Mouse (Mus musculus): Measurements from ENCODE around the gene Cep112. TPM values are rescaled to one million over a fixed set of nuclear protein-coding genes. Genes with fewer than 3 reads are reported as not detected.

The Cep112 gene
- polyA plus RNA-seq, 2 experiments from 2014 or later = 0.17 to 0.33 TPM

GRCm38 (mm10) chr11:108606836-108607235, 181.8 kb downstream of the Cep112 start:
- no peak for ATAC-seq

- ATAC-seq = no peak
Measured at GRCm38 (mm10) chr11:108620628-108621433, 195.8 kb downstream of the Cep112 start.

GRCm38 (mm10) chr11:108621434-108621901, 196.5 kb downstream of the Cep112 start:
- ATAC-seq = no peak

- ATAC-seq = no peak
Measured at GRCm38 (mm10) chr11:108625546-108626232, 200.7 kb downstream of the Cep112 start.

GRCm38 (mm10) chr11:108637780-108638179, 212.8 kb downstream of the Cep112 start:
- no peak for ATAC-seq

- ATAC-seq = no peak
Measured at GRCm38 (mm10) chr11:108655574-108655973, 230.6 kb downstream of the Cep112 start.

- no peak for ATAC-seq
Measured at GRCm38 (mm10) chr11:108682014-108682413, 257.0 kb downstream of the Cep112 start.

GRCm38 (mm10) chr11:108696563-108696962, 271.6 kb downstream of the Cep112 start:
- ATAC-seq = no peak

- ATAC-seq = no peak
Measured at GRCm38 (mm10) chr11:108752301-108752700, 327.3 kb downstream of the Cep112 start.

GRCm38 (mm10) chr11:108752765-108753164, 327.8 kb downstream of the Cep112 start:
- no peak for ATAC-seq

GRCm38 (mm10) chr11:108753361-108754240, 328.6 kb downstream of the Cep112 start:
- ATAC-seq = no peak

- no peak for ATAC-seq
Measured at GRCm38 (mm10) chr11:108757211-108757610, 332.2 kb downstream of the Cep112 start.

GRCm38 (mm10) chr11:108757626-108758430, 332.8 kb downstream of the Cep112 start:
- no peak for ATAC-seq

- no peak for ATAC-seq
Measured at GRCm38 (mm10) chr11:108770064-108770463, 345.1 kb downstream of the Cep112 start.

- ATAC-seq = no peak
Measured at GRCm38 (mm10) chr11:108774019-108774670, 349.2 kb downstream of the Cep112 start.

GRCm38 (mm10) chr11:108777158-108777557, 352.2 kb downstream of the Cep112 start:
- no peak for ATAC-seq

GRCm38 (mm10) chr11:108780271-108781250, 355.6 kb downstream of the Cep112 start:
- ATAC-seq = no peak

GRCm38 (mm10) chr11:108798398-108798797, 373.4 kb downstream of the Cep112 start:
- no peak for ATAC-seq

- no peak for ATAC-seq
Measured at GRCm38 (mm10) chr11:108799695-108800094, 374.7 kb downstream of the Cep112 start.

- no peak for ATAC-seq
Measured at GRCm38 (mm10) chr11:108804030-108804429, 379.0 kb downstream of the Cep112 start.

Measured in activated CD4-positive, CD25-positive, alpha-beta regulatory T cell, adult 4 months (primary cell).